Mouse (Mus musculus) liver, postnatal 0 days (tissue): ENCODE results near the gene Krt90. TPM values are rescaled to one million over a fixed set of nuclear protein-coding genes. Genes with fewer than 3 reads are reported as not detected.
"Not testable (repeated sequence)": the region's sequence is repeated elsewhere in the genome, so short reads cannot be mapped to it uniquely, and the experiment has no call there.

Experiments
- ATAC-seq: fragments of 200-750 bp; cut with Nextera tagmentation; 2 replicates; pipeline ENCODE4 v1.8.0; 2017; ENCODE audit warnings: mild to moderate bottlenecking, moderate library complexity
- DNase-seq: peaks from one replicate; pipeline ENCODE4 v3.0.0-alpha.2; 2016
- H3K27ac ChIP-seq: fragments of 300-500 bp; sonication (generic); 2 replicates; pipeline ENCODE4 v1.5.1; 2014; ENCODE audit warnings: antibody characterized with exemption, moderate library complexity, mild to moderate bottlenecking, low read depth
- H3K27me3 ChIP-seq: fragments of 300-500 bp; sonication (generic); 2 replicates; pipeline ENCODE4 v1.6.1; 2014; ENCODE audit warnings: low read length, control low read depth, mixed read lengths; ENCODE audit not compliant: insufficient read depth
- H3K36me3 ChIP-seq: fragments of 300-500 bp; sonication (generic); replicated peaks from 2 replicates; pipeline ENCODE4 v1.6.1; 2014; ENCODE audit warnings: mild to moderate bottlenecking, control low read depth, low read length, moderate library complexity, mixed read lengths; ENCODE audit not compliant: insufficient read depth
- H3K4me1 ChIP-seq: fragments of 300-500 bp; sonication (generic); 2 replicates; pipeline ENCODE4 v1.6.1; 2014; ENCODE audit warnings: antibody characterized with exemption, mild to moderate bottlenecking, control low read depth; ENCODE audit not compliant: insufficient read depth
- H3K4me2 ChIP-seq: fragments of 300-500 bp; sonication (generic); 2 replicates; pipeline ENCODE4 v1.6.1; 2014; ENCODE audit warnings: low read depth, mild to moderate bottlenecking, low read length, moderate library complexity, mixed read lengths
- H3K4me3 ChIP-seq: fragments of 300-500 bp; sonication (generic); 2 replicates; pipeline ENCODE4 v1.5.1; 2014; ENCODE audit warnings: low read depth, low read length
- H3K9ac ChIP-seq: fragments of 300-500 bp; sonication (generic); replicated peaks from 2 replicates; pipeline ENCODE4 v1.6.1; 2014; ENCODE audit warnings: mild to moderate bottlenecking, moderate library complexity
- H3K9me3 ChIP-seq: fragments of 300-500 bp; sonication (generic); 2 replicates; pipeline ENCODE4 v1.6.1; 2016; ENCODE audit warnings: mild to moderate bottlenecking, control low read depth, low read length, mixed read lengths
- CTCF ChIP-seq: sonication (generic); IDR thresholded peaks from 2 replicates; pipeline ENCODE4 v1.5.1; 2016; ENCODE audit warnings: antibody characterized with exemption, low read depth
- EP300 ChIP-seq: IDR thresholded peaks from 2 replicates; pipeline ENCODE4 v1.6.1; 2016; ENCODE audit warnings: antibody characterized with exemption, low read depth, mild to moderate bottlenecking
- WGBS: fragments of 180-500 bp; shearing (Covaris S2); extraction: QIAGEN DNeasy Blood & Tissue Kit; methylation state at CpG from one replicate; pipeline ENCODE4 v1.1.7; 2014; ENCODE audit not compliant: insufficient replicate concordance; 5-methylcytosine and 5-hydroxymethylcytosine counted together
- microRNA-seq: library from miRNA; unstranded; fragments of <30 nt; microRNA quantifications from one replicate; pipeline ENCODE4, GENCODE M21; 2016
- polyA plus RNA-seq: library from polyadenylated mRNA; unstranded; fragments of >200 nt; fragmentation: Nextera tagmentation; extraction: Ambion mirVana; gene quantifications from 2 replicates; pipeline ENCODE4 v1.2.1, GENCODE M21; 2015

Krt90 gene
- polyA plus RNA-seq, 1 experiment from 2014 or later, result not detected

GRCm38 (mm10) chr15:101532720-101533119 lies 30.0 kb downstream of the Krt90 start, which contains the start of gene Krt84:
Gene Krt84 (minus strand): TSS chr15:101532820.
- Histone ChIP-seq H3K4me1 (no peaks in the 10 kb centered on the region), H3K4me2 (no peak within 1 kb of the TSS), H3K27me3 (no peaks in the 10 kb centered on the region), H3K36me3 (no peaks in the 10 kb centered on the region), H3K4me3 (no peak within 1 kb of the TSS), H3K9ac (no peak within 1 kb of the TSS), H3K27ac (no peak within 1 kb of the TSS), H3K9me3 (no peaks in the 10 kb centered on the region)
- no peak for DNase-seq
- no peak for ATAC-seq
- 77% methylated on average over 7 of the region's 7 CpGs for WGBS
- TF ChIP-seq EP300, result no peak
- no peak for TF ChIP-seq CTCF

GRCm38 (mm10) chr15:101522556-101523232 lies 40.1 kb downstream of the Krt90 start:
- ATAC-seq, result no peak
- no peak for DNase-seq
- no peak overlapping the region for H3K4me2 ChIP-seq
- no peaks in the 10 kb centered on the region for H3K9me3 ChIP-seq
- no peaks in the 10 kb centered on the region for H3K4me1 ChIP-seq
- TF ChIP-seq CTCF (no peak), EP300 (no peak)
- H3K27ac ChIP-seq, result no peak overlapping the region
- no peaks in the 10 kb centered on the region for H3K36me3 ChIP-seq
- WGBS, result 53% methylated on average over 4 of the region's 4 CpGs
- H3K9ac ChIP-seq, result no peak overlapping the region
- H3K4me3 ChIP-seq, result no peak overlapping the region
- H3K27me3 ChIP-seq, result 0 out of 2 replicates have a peak, but pooled peaks cover 6% of the 10 kb centered on the region

- Histone ChIP-seq H3K9me3 (no peaks in the 10 kb centered on the region), H3K27me3 (0 out of 2 replicates have a peak, but pooled peaks cover 3% of the 10 kb centered on the region), H3K27ac (no peak overlapping the region), H3K9ac (no peak overlapping the region), H3K4me1 (no peaks in the 10 kb centered on the region), H3K4me3 (no peak overlapping the region), H3K4me2 (no peak overlapping the region), H3K36me3 (no peaks in the 10 kb centered on the region)
- TF ChIP-seq EP300 (no peak), CTCF (peak; percentile 80)
- DNase-seq (peak; percentile 71), ATAC-seq (no peak)
- 17% methylated on average over 2 of the region's 2 CpGs for WGBS
These were observed 43.0 kb downstream of the Krt90 start for GRCm38 (mm10) chr15:101519792-101520191.

GRCm38 (mm10) chr15:101517161-101517560 lies 45.6 kb downstream of the Krt90 start, which contains the start of gene Gm49425:
Gene Gm49425 (minus strand): TSS chr15:101517261.
- not testable (repeated sequence) for H3K9me3 ChIP-seq, H3K4me2 ChIP-seq, H3K4me3 ChIP-seq, DNase-seq, H3K27ac ChIP-seq, H3K4me1 ChIP-seq, H3K27me3 ChIP-seq, H3K9ac ChIP-seq, ATAC-seq, H3K36me3 ChIP-seq
- 65% methylated on average over 2 of the region's 2 CpGs for WGBS

GRCm38 (mm10) chr15:101508247-101508646 lies 54.5 kb downstream of the Krt90 start:
- ATAC-seq (no peak), DNase-seq (no peak)
- Histone ChIP-seq H3K9ac (no peak overlapping the region), H3K4me2 (no peak overlapping the region), H3K9me3 (no peaks in the 10 kb centered on the region), H3K36me3 (no peaks in the 10 kb centered on the region), H3K27ac (no peak overlapping the region), H3K4me1 (no peaks in the 10 kb centered on the region), H3K4me3 (no peak overlapping the region), H3K27me3 (no peaks in the 10 kb centered on the region)
- TF ChIP-seq CTCF (no peak), EP300 (no peak)
- 53% methylated on average over 9 of the region's 9 CpGs for WGBS

- 48% methylated on average over 14 of the region's 14 CpGs for WGBS
- DNase-seq (no peak), ATAC-seq (no peak)
- TF ChIP-seq EP300, result no peak
- no peak for TF ChIP-seq CTCF
- H3K27ac ChIP-seq, result no peak overlapping the region
- H3K27me3 ChIP-seq, result no peaks in the 10 kb centered on the region
- H3K4me3 ChIP-seq, result no peak overlapping the region
- H3K9me3 ChIP-seq, result no peaks in the 10 kb centered on the region
- no peaks in the 10 kb centered on the region for H3K36me3 ChIP-seq
- H3K4me1 ChIP-seq, result no peaks in the 10 kb centered on the region
- no peak overlapping the region for H3K4me2 ChIP-seq
- H3K9ac ChIP-seq, result no peak overlapping the region
These were observed 55.6 kb downstream of the Krt90 start for GRCm38 (mm10) chr15:101506896-101507758.

Small RNAs within 50 kb of the gene (microRNA-seq; reads per million reads assigned to microRNA genes)
- gene Gm44393, result not detected
- gene Gm44460, result not detected

Other genes starting within 250 kb of the Krt90 start
- 0.31 and 0.38 TPM in 2 replicates for gene Krt80, start 192.8 kb downstream of the Krt90 start, polyA plus RNA-seq
- gene Krt7, start 151.9 kb downstream of the Krt90 start, polyA plus RNA-seq, result 2.3 and 2.4 TPM in 2 replicates
- gene Krt87, start 124.1 kb downstream of the Krt90 start, polyA plus RNA-seq, result not detected in 2 replicates
- not detected in 2 replicates for gene Krt88, start 115.2 kb downstream of the Krt90 start, polyA plus RNA-seq
- gene Krt81, start 99.2 kb downstream of the Krt90 start, polyA plus RNA-seq, result not detected in 2 replicates
- not detected in 2 replicates for gene Krt86, start 89.5 kb downstream of the Krt90 start, polyA plus RNA-seq
- gene Krt83, start 71.4 kb downstream of the Krt90 start, polyA plus RNA-seq, result 0.33 and 0.58 TPM in 2 replicates
- not detected in 2 replicates for gene Gm49425, start 45.7 kb downstream of the Krt90 start, polyA plus RNA-seq
- gene Krt84, start 30.1 kb downstream of the Krt90 start, polyA plus RNA-seq, result not detected in 2 replicates
- not detected in 2 replicates for gene Krt82, start 12.3 kb downstream of the Krt90 start, polyA plus RNA-seq
- not detected in 2 replicates for gene Krt75, start 11.0 kb upstream of the Krt90 start, polyA plus RNA-seq
- gene Gm5414, start 65.2 kb upstream of the Krt90 start, polyA plus RNA-seq, result not detected in 2 replicates
- gene Gm5478, start 84.4 kb upstream of the Krt90 start, polyA plus RNA-seq, result not detected in 2 replicates
- not detected in 2 replicates for gene Krt6b, start 117.3 kb upstream of the Krt90 start, polyA plus RNA-seq
- gene Krt6a, start 131.4 kb upstream of the Krt90 start, polyA plus RNA-seq, result not detected in 2 replicates
- not detected in 2 replicates for gene Krt5, start 149.9 kb upstream of the Krt90 start, polyA plus RNA-seq
- gene Krt71, start 180.2 kb upstream of the Krt90 start, polyA plus RNA-seq, result not detected in 2 replicates
- not detected in 2 replicates for gene Krt72, start 223.5 kb upstream of the Krt90 start, polyA plus RNA-seq
- not detected in 2 replicates for gene Krt73, start 239.4 kb upstream of the Krt90 start, polyA plus RNA-seq